Mouse (Mus musculus) liver, embryonic 11.5 days (tissue): ENCODE data around the gene Crlf2. TPM values are rescaled to one million over a fixed set of nuclear protein-coding genes. Genes with fewer than 3 reads are reported as not detected.
A peak's percentile ranks its signal among the peaks of the same experiment; 100 is the strongest.

ENCODE experiments used
- ATAC-seq: fragments of 200-750 bp; cut with Nextera tagmentation; replicated peaks from 2 replicates; pipeline ENCODE4 v1.8.0; 2017; ENCODE audit warnings: moderate number of reproducible peaks, mild to moderate bottlenecking, moderate TSS enrichment, moderate library complexity; ENCODE audit not compliant: low FRiP score
- DNase-seq: peaks from one replicate; pipeline ENCODE4 v3.0.0-alpha.2; 2017; ENCODE audit warnings: low spot score
- H3K27ac ChIP-seq: fragments of 300-500 bp; sonication (generic); 2 replicates; pipeline ENCODE4 v1.5.1; 2014; ENCODE audit warnings: mild to moderate bottlenecking, low read depth, low read length, control low read depth
- H3K27me3 ChIP-seq: fragments of 300-500 bp; sonication (generic); replicated peaks from 2 replicates; pipeline ENCODE4 v1.6.1; 2014; ENCODE audit warnings: low read length, mixed read lengths; ENCODE audit not compliant: control insufficient read depth, insufficient read depth
- H3K36me3 ChIP-seq: fragments of 300-500 bp; sonication (generic); 2 replicates; pipeline ENCODE4 v1.6.1; 2014; ENCODE audit warnings: mild to moderate bottlenecking, low read length, moderate library complexity, mixed read lengths; ENCODE audit not compliant: control insufficient read depth, insufficient read depth
- H3K4me1 ChIP-seq: fragments of 300-500 bp; sonication (generic); replicated peaks from 2 replicates; pipeline ENCODE4 v1.6.1; 2014; ENCODE audit warnings: low read length, mixed read lengths; ENCODE audit not compliant: control insufficient read depth, insufficient read depth
- H3K4me2 ChIP-seq: fragments of 300-500 bp; sonication (generic); 2 replicates; pipeline ENCODE4 v1.6.1; 2014; ENCODE audit warnings: mild to moderate bottlenecking, control low read depth, moderate library complexity
- H3K4me3 ChIP-seq: fragments of 300-500 bp; sonication (generic); 2 replicates; pipeline ENCODE4 v1.5.1; 2014; ENCODE audit warnings: low read depth, low read length, control low read depth
- H3K9ac ChIP-seq: fragments of 300-500 bp; sonication (generic); 2 replicates; pipeline ENCODE4 v1.6.1; 2014; ENCODE audit warnings: low read depth, low read length, control low read depth
- H3K9me3 ChIP-seq: fragments of 300-500 bp; sonication (generic); 2 replicates; pipeline ENCODE4 v1.6.1; 2016; ENCODE audit warnings: low read length, inconsistent platforms, mixed read lengths; ENCODE audit not compliant: control insufficient read depth
- WGBS: fragments of 180-500 bp; shearing (Covaris S2); extraction: QIAGEN DNeasy Blood & Tissue Kit; methylation state at CpG from one replicate; pipeline ENCODE4 v1.1.7; 2014; 5-methylcytosine and 5-hydroxymethylcytosine counted together
- polyA plus RNA-seq: library from polyadenylated mRNA; unstranded; fragments of >200 nt; fragmentation: Nextera tagmentation; extraction: Ambion mirVana; gene quantifications from 2 replicates; pipeline ENCODE4 v1.2.1, GENCODE M21; 2014

Gene Crlf2
- 6.9 and 7.5 TPM in 2 replicates for polyA plus RNA-seq

DNA sequence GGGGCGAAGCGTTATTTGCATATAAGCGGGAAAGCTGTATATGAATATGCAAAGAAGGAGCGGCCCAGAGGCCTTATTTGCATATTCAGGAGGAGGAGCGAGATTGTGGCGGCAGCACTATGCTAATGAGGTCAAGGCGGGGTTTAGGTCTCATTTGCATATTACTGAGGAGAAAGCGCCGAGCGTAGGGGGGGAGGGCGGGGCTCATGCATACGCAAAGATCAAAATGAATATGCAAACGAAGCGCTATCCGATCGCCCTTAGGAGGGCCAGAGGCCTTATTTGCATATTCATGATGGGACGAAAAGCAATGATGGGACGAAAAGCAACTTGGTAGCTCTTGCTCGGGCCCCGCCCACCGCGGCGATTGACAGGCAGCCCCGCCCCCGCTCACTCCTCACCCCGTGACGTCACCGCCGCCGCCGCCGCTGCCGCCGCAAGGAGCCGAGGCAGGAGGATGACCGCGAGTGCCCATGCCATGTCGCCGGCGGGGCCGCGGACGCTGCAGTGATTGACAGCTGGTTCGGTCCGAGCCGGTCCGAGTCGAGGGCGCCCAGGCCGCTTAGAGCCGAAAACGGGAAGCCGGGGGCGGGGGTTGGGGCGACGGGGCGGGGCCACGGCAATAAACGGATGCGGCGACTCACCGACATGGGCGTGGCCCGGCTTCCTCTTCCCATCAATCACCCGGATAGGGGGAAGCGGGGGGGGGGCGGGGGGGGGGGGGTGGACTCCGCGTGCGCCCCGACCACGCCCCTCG is at the start of gene Crlf2:
Gene Crlf2, minus strand, starts transcription at position 590 of the 757 bp plus-strand sequence.
- under 1% methylated on average over 59 of the region's 73 CpGs for WGBS
- Histone ChIP-seq H3K36me3 (peaks cover 23% of the 10 kb centered on the region), H3K4me3 (peak within 1 kb of the TSS; percentile 65), H3K9me3 (peaks cover 25% of the 10 kb centered on the region), H3K4me1 (no peaks in the 10 kb centered on the region), H3K9ac (peak within 1 kb of the TSS; percentile 68), H3K27me3 (no peaks in the 10 kb centered on the region), H3K27ac (peak within 1 kb of the TSS; percentile 93), H3K4me2 (peak within 1 kb of the TSS; percentile 69)
- ATAC-seq (peak; percentile 75), DNase-seq (peak; percentile 94)

DNA sequence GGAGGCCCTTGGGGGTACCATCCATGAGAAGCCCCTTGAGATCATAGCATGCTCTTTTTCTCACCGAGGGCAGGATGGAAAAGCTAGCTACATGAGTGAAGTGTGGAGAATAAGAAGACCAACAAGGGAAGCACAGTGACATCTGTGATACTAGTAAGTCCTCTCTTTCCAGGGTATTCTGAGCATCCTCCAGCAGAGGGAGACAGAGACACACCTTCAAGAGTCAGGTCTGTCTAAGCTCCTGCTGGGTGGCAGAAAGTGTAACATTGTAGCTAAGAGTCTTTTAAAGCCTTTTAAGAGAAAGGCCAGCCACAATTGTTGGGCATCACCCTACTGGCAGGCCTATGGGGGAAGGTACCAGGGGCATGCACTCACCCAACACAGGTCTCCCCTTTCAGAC is 43.8 kb upstream of the Crlf2 start:
- WGBS = 28% methylated on average over 1 of the region's 1 CpGs
- H3K9me3 ChIP-seq = no peaks in the 10 kb centered on the region
- no peak for ATAC-seq
- no peaks in the 10 kb centered on the region for H3K4me1 ChIP-seq
- H3K9ac ChIP-seq = no peak overlapping the region
- DNase-seq = no peak
- no peak overlapping the region for H3K27ac ChIP-seq
- no peaks in the 10 kb centered on the region for H3K36me3 ChIP-seq
- no peak overlapping the region for H3K4me3 ChIP-seq
- no peaks in the 10 kb centered on the region for H3K27me3 ChIP-seq
- no peak overlapping the region for H3K4me2 ChIP-seq

DNA sequence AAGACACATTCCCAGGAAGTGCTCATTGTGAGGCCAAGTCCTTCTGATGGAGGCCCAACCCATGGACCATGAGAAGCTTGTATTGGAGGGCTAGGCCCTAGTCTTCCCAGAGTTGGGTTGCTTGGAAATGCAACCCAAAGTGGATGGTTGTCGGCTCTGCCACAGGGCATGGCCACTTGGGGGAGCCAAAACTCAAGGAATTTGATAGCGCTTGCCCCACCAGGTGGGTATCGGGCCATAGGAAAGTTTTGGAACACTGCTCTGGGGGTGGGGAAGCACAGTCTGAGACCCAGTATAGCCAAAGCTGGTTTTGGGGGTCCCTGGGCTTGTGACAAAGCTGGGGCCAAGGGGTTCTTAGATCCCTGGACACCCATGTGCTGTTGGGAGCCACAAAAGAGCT is 42.3 kb upstream of the Crlf2 start:
- WGBS = 27% methylated on average over 3 of the region's 3 CpGs
- Histone ChIP-seq H3K36me3 (no peaks in the 10 kb centered on the region), H3K27ac (no peak overlapping the region), H3K9ac (no peak overlapping the region), H3K27me3 (no peaks in the 10 kb centered on the region), H3K4me3 (no peak overlapping the region), H3K9me3 (no peaks in the 10 kb centered on the region), H3K4me2 (no peak overlapping the region), H3K4me1 (no peaks in the 10 kb centered on the region)
- ATAC-seq = no peak; the same call in 1 of the 2 replicates
- DNase-seq = no peak

DNA sequence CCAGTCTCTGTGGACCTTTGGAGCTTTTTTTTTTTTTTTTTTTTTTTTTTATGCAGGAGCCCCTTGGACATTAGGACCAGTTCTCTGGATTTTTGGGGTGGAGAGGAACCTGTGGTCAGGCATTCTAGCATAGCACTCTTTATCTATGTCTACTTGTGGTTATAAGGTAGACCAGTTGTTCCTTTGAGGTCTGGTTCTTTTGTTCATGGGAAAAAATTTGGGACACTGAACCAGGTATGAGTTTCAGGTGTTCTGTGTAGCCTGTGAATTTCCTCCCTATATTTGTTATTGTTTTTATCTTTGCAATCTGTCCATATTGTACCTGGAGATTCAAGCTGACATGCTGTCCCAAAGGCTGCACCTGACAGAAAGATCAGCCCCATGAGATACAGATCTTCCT is 40.1 kb upstream of the Crlf2 start:
- ATAC-seq = no peak
- H3K4me2 ChIP-seq = no peak overlapping the region
- no peak for DNase-seq
- no peaks in the 10 kb centered on the region for H3K27me3 ChIP-seq
- no peak overlapping the region for H3K27ac ChIP-seq
- H3K4me1 ChIP-seq = no peaks in the 10 kb centered on the region
- no peaks in the 10 kb centered on the region for H3K36me3 ChIP-seq
- H3K9ac ChIP-seq = no peak overlapping the region
- H3K4me3 ChIP-seq = no peak overlapping the region
- no peaks in the 10 kb centered on the region for H3K9me3 ChIP-seq

DNA sequence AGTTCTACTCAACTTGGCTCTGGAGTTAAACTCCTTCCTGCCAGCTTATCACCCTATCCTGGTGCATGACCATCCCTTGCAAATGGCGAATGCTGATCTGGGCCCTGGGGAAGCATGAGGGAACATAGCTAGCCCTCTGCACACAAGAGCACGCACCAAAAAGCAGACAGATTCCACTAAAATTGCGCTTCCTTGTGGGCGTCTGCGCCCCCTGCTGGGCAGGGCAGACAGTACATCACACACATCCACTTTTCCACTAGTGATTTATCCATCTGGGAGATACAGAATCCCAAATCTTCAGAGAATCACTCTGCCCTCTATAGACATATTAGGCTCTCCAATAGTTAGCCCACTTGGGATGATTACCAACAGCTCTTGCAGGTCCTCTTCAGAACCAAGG is 37.9 kb upstream of the Crlf2 start:
- DNase-seq = no peak
- H3K4me1 ChIP-seq = no peaks in the 10 kb centered on the region
- H3K9me3 ChIP-seq = no peaks in the 10 kb centered on the region
- WGBS = 25% methylated on average over 5 of the region's 5 CpGs
- H3K4me2 ChIP-seq = no peak overlapping the region
- no peaks in the 10 kb centered on the region for H3K36me3 ChIP-seq
- H3K4me3 ChIP-seq = no peak overlapping the region
- H3K27me3 ChIP-seq = no peaks in the 10 kb centered on the region
- H3K9ac ChIP-seq = no peak overlapping the region
- ATAC-seq = no peak
- H3K27ac ChIP-seq = no peak overlapping the region

DNA sequence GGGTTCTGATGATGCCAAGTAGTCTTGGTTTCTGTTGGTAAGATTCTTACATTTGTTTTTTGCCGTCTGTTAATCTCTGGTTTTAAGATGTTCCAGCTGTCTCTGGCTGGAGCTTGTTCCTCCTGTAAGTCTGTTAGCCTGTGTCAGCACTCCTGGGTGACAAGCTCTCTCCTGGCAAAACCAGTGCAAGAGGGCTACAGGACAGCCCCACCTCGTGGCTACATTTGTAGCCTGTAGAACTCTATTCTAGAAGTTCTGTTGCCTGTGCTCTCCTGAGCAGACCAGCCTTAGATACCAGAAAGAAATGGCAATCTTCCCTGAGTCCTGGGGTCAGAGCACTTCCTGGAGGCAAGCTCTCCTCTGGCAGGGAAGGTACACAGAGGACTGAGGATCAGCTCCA is 4.0 kb upstream of the Crlf2 start:
- Histone ChIP-seq H3K9ac (no peak overlapping the region), H3K27ac (no peak overlapping the region), H3K9me3 (no peaks in the 10 kb centered on the region), H3K4me2 (no peak overlapping the region), H3K36me3 (no peaks in the 10 kb centered on the region), H3K27me3 (no peaks in the 10 kb centered on the region), H3K4me1 (no peaks in the 10 kb centered on the region), H3K4me3 (no peak overlapping the region)
- WGBS = 45% methylated on average over 2 of the region's 2 CpGs
- ATAC-seq (no peak), DNase-seq (no peak)

DNA sequence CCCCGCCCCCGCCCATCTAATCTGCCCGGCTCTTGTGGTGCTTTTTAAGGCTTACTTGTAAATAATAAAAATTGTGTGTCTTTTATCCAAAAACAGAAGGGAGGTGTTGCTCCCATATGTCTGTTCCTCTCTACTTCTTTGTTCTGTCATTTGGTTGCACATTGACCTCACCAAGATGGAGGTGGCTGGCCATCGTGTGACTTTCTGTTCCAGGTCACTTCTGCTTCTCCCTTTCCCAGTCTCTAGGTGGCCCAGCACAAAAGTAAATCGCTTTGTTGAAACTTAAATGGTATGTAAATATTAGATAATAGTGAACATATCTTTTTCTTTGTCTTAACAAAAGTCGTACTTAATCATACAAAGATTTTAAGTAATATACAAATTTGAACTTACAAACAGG is 398 bp upstream of the Crlf2 start:
- Histone ChIP-seq H3K27ac (peak overlapping the region; percentile 93), H3K4me2 (peak overlapping the region; percentile 69), H3K4me1 (no peaks in the 10 kb centered on the region), H3K36me3 (peaks cover 22% of the 10 kb centered on the region), H3K27me3 (no peaks in the 10 kb centered on the region), H3K4me3 (peak overlapping the region; percentile 65), H3K9me3 (peaks cover 24% of the 10 kb centered on the region), H3K9ac (no peak overlapping the region)
- DNase-seq (no peak), ATAC-seq (no peak)
- 17% methylated on average over 6 of the region's 6 CpGs for WGBS

DNA sequence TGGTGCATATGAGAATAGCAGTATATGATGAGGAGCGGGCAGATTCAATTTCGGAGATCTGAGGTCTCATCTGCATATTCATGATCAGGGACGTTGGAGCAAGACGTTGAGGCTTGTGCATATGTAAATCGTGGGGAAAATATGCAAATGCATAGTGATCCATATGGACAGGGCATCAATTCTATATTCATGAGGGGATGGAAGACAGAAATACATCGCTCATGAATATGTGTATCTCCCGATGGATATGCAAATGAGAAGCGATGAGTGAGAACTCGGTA is 730 bp downstream of the Crlf2 start:
- peaks cover 30% of the 10 kb centered on the region for H3K9me3 ChIP-seq
- no peaks in the 10 kb centered on the region for H3K4me1 ChIP-seq
- H3K9ac ChIP-seq = peak overlapping the region; percentile 4; the same call in 1 of the 2 replicates
- peak overlapping the region; percentile 65 for H3K4me3 ChIP-seq
- DNase-seq (no peak), ATAC-seq (peak; percentile 40)
- peaks cover 23% of the 10 kb centered on the region for H3K36me3 ChIP-seq
- 1% methylated on average over 9 of the region's 9 CpGs for WGBS
- peak overlapping the region; percentile 69 for H3K4me2 ChIP-seq
- H3K27ac ChIP-seq = peak overlapping the region; percentile 93
- H3K27me3 ChIP-seq = no peaks in the 10 kb centered on the region
